8 mouse cellular contexts compared by ENCODE assay signal in the genomic region with DNA sequence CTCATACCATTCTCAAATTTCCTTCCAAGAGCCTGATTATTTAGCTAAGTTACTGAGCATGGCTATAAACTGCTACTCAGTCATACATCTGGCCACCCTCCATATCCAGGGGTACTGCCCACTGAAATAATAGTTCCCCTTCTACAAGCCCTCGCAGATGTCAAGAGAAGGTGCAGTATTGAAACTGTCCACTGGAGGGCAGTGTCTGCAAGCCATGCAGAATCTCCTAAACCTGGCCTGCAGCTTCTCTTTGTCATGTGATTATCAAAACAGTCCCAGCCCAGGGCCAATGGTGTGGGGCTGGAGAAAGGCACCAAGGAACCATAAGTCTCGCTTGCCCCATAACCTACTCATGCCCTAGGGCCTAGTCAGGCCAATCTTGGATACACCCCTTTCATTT.
DNase-seq lines count a peak whose midpoint lies in the region; ATAC-seq and TF ChIP-seq lines count a peak whose summit lies in the region.

No protein-coding gene starts in this region.

- DNase-seq in midbrain, embryonic 10.5 days (ENCODE audit: low spot score), result peak; percentile 70
- peak; percentile 26 for DNase-seq in cerebellum, adult 9-10 months
- DNase-seq in frontal cortex, postnatal 36 days (ENCODE audit: low spot score in 2 of 2), result peak; percentile 71 to 85
- peak; percentile 40 for DNase-seq in liver, adult 2 months (ENCODE audit: extremely low read depth, low read depth, low spot score)
- DNase-seq in thymus, adult 18-20 months, result peak; percentile 10 to 12

- ATAC-seq in midbrain, embryonic 15.5 days (replicated peaks), result no peak
- ATAC-seq in kidney, embryonic 14.5 days (ENCODE audit: low FRiP score, low TSS enrichment), result peak; percentile 70; the same call in 1 of the 2 replicates
- ATAC-seq in neural tube, embryonic 12.5 days (ENCODE audit: low FRiP score, low read depth), result peak; percentile 38; the same call in 1 of the 2 replicates

- H3K4me1 ChIP-seq in midbrain, embryonic 10.5 days, result no peaks in the 10 kb centered on the region
- H3K4me1 ChIP-seq in midbrain, embryonic 15.5 days, result no peaks in the 10 kb centered on the region
- H3K4me1 ChIP-seq in kidney, embryonic 14.5 days (ENCODE audit: control insufficient read depth, insufficient read depth, low read length), result no peaks in the 10 kb centered on the region
- no peaks in the 10 kb centered on the region for H3K4me1 ChIP-seq in liver, adult 2 months (ENCODE audit: control insufficient read depth, insufficient read depth, low read length)
- H3K4me1 ChIP-seq in neural tube, embryonic 12.5 days, result no peaks in the 10 kb centered on the region

- TF ChIP-seq CTCF in liver, adult 2 months (IDR thresholded peaks at IDR 0.05; ENCODE audit: low read depth, low read length), result peak; percentile 75

- H3K4me3 ChIP-seq in midbrain, embryonic 10.5 days, result no peak overlapping the region
- H3K4me3 ChIP-seq in midbrain, embryonic 15.5 days, result no peak overlapping the region
- H3K4me3 ChIP-seq in kidney, embryonic 14.5 days (ENCODE audit: low read length), result no peak overlapping the region
- H3K4me3 ChIP-seq in liver, adult 2 months (ENCODE audit: insufficient read depth, low read depth, low read length), result no peak overlapping the region
- no peak overlapping the region for H3K4me3 ChIP-seq in neural tube, embryonic 12.5 days

- no peak for TF ChIP-seq POLR2A in liver, adult 2 months (IDR thresholded peaks at IDR 0.05; ENCODE audit: extremely low read depth, insufficient read depth, low read length)

- H3K9me3 ChIP-seq in midbrain, embryonic 10.5 days (replicated peaks), result no peaks in the 10 kb centered on the region
- no peaks in the 10 kb centered on the region for H3K9me3 ChIP-seq in midbrain, embryonic 15.5 days
- no peaks in the 10 kb centered on the region for H3K9me3 ChIP-seq in kidney, embryonic 14.5 days (ENCODE audit: control insufficient read depth, low read length)
- 0 out of 2 replicates have a peak, but pooled peaks cover 5% of the 10 kb centered on the region for H3K9me3 ChIP-seq in neural tube, embryonic 12.5 days

- H3K36me3 ChIP-seq in midbrain, embryonic 10.5 days, result no peaks in the 10 kb centered on the region
- no peaks in the 10 kb centered on the region for H3K36me3 ChIP-seq in midbrain, embryonic 15.5 days (replicated peaks)
- H3K36me3 ChIP-seq in kidney, embryonic 14.5 days (ENCODE audit: control insufficient read depth, insufficient read depth, low read length), result no peaks in the 10 kb centered on the region
- no peaks in the 10 kb centered on the region for H3K36me3 ChIP-seq in liver, adult 2 months (ENCODE audit: control insufficient read depth, insufficient read depth, low read length)
- H3K36me3 ChIP-seq in neural tube, embryonic 12.5 days, result peaks cover 5% of the 10 kb centered on the region; the same call in 1 of the 2 replicates

- no peak overlapping the region for H3K27ac ChIP-seq in midbrain, embryonic 10.5 days (replicated peaks)
- H3K27ac ChIP-seq in midbrain, embryonic 15.5 days, result no peak overlapping the region
- H3K27ac ChIP-seq in kidney, embryonic 14.5 days (ENCODE audit: low read depth, low read length), result no peak overlapping the region
- H3K27ac ChIP-seq in liver, adult 2 months (replicated peaks; ENCODE audit: insufficient read depth, low read depth, low read length), result no peak overlapping the region
- no peak overlapping the region for H3K27ac ChIP-seq in neural tube, embryonic 12.5 days

- H3K4me2 ChIP-seq in midbrain, embryonic 15.5 days, result no peak overlapping the region
- H3K4me2 ChIP-seq in kidney, embryonic 14.5 days (replicated peaks; ENCODE audit: low read depth, low read length), result no peak overlapping the region
- no peak overlapping the region for H3K4me2 ChIP-seq in neural tube, embryonic 12.5 days (replicated peaks)

- no peaks in the 10 kb centered on the region for H3K27me3 ChIP-seq in midbrain, embryonic 10.5 days (ENCODE audit: low read depth, poor library complexity, severe bottlenecking)
- no peaks in the 10 kb centered on the region for H3K27me3 ChIP-seq in midbrain, embryonic 15.5 days (replicated peaks)
- H3K27me3 ChIP-seq in kidney, embryonic 14.5 days (ENCODE audit: control insufficient read depth, insufficient read depth, low read length), result no peaks in the 10 kb centered on the region; the same call in 1 of the 2 replicates
- no peaks in the 10 kb centered on the region for H3K27me3 ChIP-seq in liver, adult 2 months (ENCODE audit: control insufficient read depth, insufficient read depth, low read length)
- no peaks in the 10 kb centered on the region for H3K27me3 ChIP-seq in neural tube, embryonic 12.5 days (replicated peaks)

- no peaks in the 10 kb centered on the region for H3K79me2 ChIP-seq in liver, adult 2 months (ENCODE audit: control insufficient read depth, insufficient read depth, low read length)

- WGBS in midbrain, embryonic 10.5 days, result 51% methylated on average over 2 of the region's 2 CpGs
- WGBS in midbrain, embryonic 15.5 days, result 46% methylated on average over 2 of the region's 2 CpGs
- 28% methylated on average over 2 of the region's 2 CpGs for WGBS in kidney, embryonic 14.5 days
- WGBS in liver, adult 2 months, result 34% methylated on average over 2 of the region's 2 CpGs
- WGBS in neural tube, embryonic 12.5 days, result 52% methylated on average over 2 of the region's 2 CpGs

- H3K9ac ChIP-seq in midbrain, embryonic 15.5 days, result no peak overlapping the region
- H3K9ac ChIP-seq in kidney, embryonic 14.5 days (ENCODE audit: low read depth, low read length), result no peak overlapping the region
- no peak overlapping the region for H3K9ac ChIP-seq in liver, adult 2 months (ENCODE audit: low read depth, low read length)
- H3K9ac ChIP-seq in neural tube, embryonic 12.5 days, result no peak overlapping the region

Comparison
In these comparisons a context has a peak if more than half of its experiments do, and no peak if none do; other contexts are left out.
1. DNase-seq: peak in every context shown above with its lines; median percentile 78 in frontal cortex, postnatal 36 days; 70 in midbrain, embryonic 10.5 days; 40 in liver, adult 2 months; 26 in cerebellum, adult 9-10 months; 11 in thymus, adult 18-20 months.